Comparison of ENCODE assay signal across 8 mouse cellular contexts in genomic region chr4:141273296-141273695, GRCm38 (mm10). TPM values are rescaled to one million over a fixed set of nuclear protein-coding genes. Genes with fewer than 3 reads are reported as not detected.
DNase-seq lines count a peak whose midpoint lies in the region; ATAC-seq and TF ChIP-seq lines count a peak whose summit lies in the region.

No protein-coding gene starts in this region.

- WGBS in bone marrow, adult 2 months: 24% methylated on average over 12 of the region's 12 CpGs
- 18% methylated on average over 12 of the region's 12 CpGs for WGBS in embryonic facial prominence, embryonic 15.5 days
- WGBS in heart, embryonic 10.5 days: 18% methylated on average over 12 of the region's 12 CpGs
- WGBS in kidney, embryonic 15.5 days: 20% methylated on average over 12 of the region's 12 CpGs
- 21% methylated on average over 12 of the region's 12 CpGs for whole genome bisulfite sequencing in liver, embryonic 11.5 days
- WGBS in stomach, embryonic 14.5 days: 19% methylated on average over 12 of the region's 12 CpGs

- H3K36me3 ChIP-seq in embryonic facial prominence, embryonic 15.5 days: no peaks in the 10 kb centered on the region
- H3K36me3 ChIP-seq in heart, embryonic 10.5 days: no peaks in the 10 kb centered on the region
- H3K36me3 ChIP-seq in kidney, embryonic 15.5 days: no peaks in the 10 kb centered on the region
- H3K36me3 ChIP-seq in liver, embryonic 11.5 days (ENCODE audit: control insufficient read depth, insufficient read depth, low read length): no peaks in the 10 kb centered on the region
- no peaks in the 10 kb centered on the region for H3K36me3 ChIP-seq in myocyte (ENCODE audit: control insufficient read depth, insufficient read depth)
- H3K36me3 ChIP-seq in stomach, embryonic 14.5 days (ENCODE audit: control insufficient read depth, insufficient read depth, low read length): no peaks in the 10 kb centered on the region

- no peaks in the 10 kb centered on the region for H3K27me3 ChIP-seq in embryonic facial prominence, embryonic 15.5 days
- H3K27me3 ChIP-seq in heart, embryonic 10.5 days (ENCODE audit: insufficient read depth, poor library complexity, severe bottlenecking): peaks cover 16% of the 10 kb centered on the region; the same call in 1 of the 2 replicates
- no peaks in the 10 kb centered on the region for H3K27me3 ChIP-seq in kidney, embryonic 15.5 days
- H3K27me3 ChIP-seq in liver, embryonic 11.5 days (replicated peaks; ENCODE audit: control insufficient read depth, insufficient read depth, low read length): peaks cover 10% of the 10 kb centered on the region
- H3K27me3 ChIP-seq in myocyte (ENCODE audit: control insufficient read depth, insufficient read depth, insufficient read length): no peaks in the 10 kb centered on the region
- no peaks in the 10 kb centered on the region for H3K27me3 ChIP-seq in stomach, embryonic 14.5 days (ENCODE audit: control insufficient read depth, insufficient read depth, low read length)

- no peak for TF ChIP-seq POLR2A in bone marrow, adult 2 months (IDR thresholded peaks at IDR 0.05; ENCODE audit: borderline replicate concordance, control insufficient read depth, low read depth, low read length)
- TF ChIP-seq POLR2A in myocyte (IDR thresholded peaks at IDR 0.05; ENCODE audit: insufficient read length, low read depth): peak; percentile 91

- peak; percentile 94 for TF ChIP-seq CTCF in bone marrow, adult 2 months (IDR thresholded peaks at IDR 0.05; ENCODE audit: control insufficient read depth, insufficient read depth, low read length)

- peak overlapping the region; percentile 46 for H3K4me2 ChIP-seq in embryonic facial prominence, embryonic 15.5 days (replicated peaks)
- H3K4me2 ChIP-seq in kidney, embryonic 15.5 days: peak overlapping the region; percentile 58
- H3K4me2 ChIP-seq in liver, embryonic 11.5 days: peak overlapping the region; percentile 39
- H3K4me2 ChIP-seq in myocyte (ENCODE audit: low read depth): peak overlapping the region; percentile 96
- peak overlapping the region; percentile 36 for H3K4me2 ChIP-seq in stomach, embryonic 14.5 days (replicated peaks; ENCODE audit: low read depth, low read length)

- DNase-seq in A20 (ENCODE audit: low read depth, low spot score): peak; percentile 81
- DNase-seq in heart, embryonic 10.5 days (ENCODE audit: low spot score): peak; percentile 94
- peak; percentile 87 for DNase-seq in liver, embryonic 11.5 days (ENCODE audit: low spot score)

- peak overlapping the region; percentile 67 for H3K27ac ChIP-seq in bone marrow, adult 2 months (ENCODE audit: control insufficient read depth, insufficient read depth, low read depth, low read length, poor library complexity)
- H3K27ac ChIP-seq in embryonic facial prominence, embryonic 15.5 days (replicated peaks): peak overlapping the region; percentile 60; the same call in 1 of the 2 replicates
- H3K27ac ChIP-seq in heart, embryonic 10.5 days: peak overlapping the region; percentile 44; the same call in 1 of the 2 replicates
- 0 out of 2 replicates have a peak overlapping the region, but pooled peaks have one; percentile 34 for H3K27ac ChIP-seq in kidney, embryonic 15.5 days
- H3K27ac ChIP-seq in liver, embryonic 11.5 days (ENCODE audit: low read depth, low read length): no peak overlapping the region
- H3K27ac ChIP-seq in stomach, embryonic 14.5 days (ENCODE audit: low read length): no peak overlapping the region

- no peaks in the 10 kb centered on the region for H3K79me2 ChIP-seq in myocyte (ENCODE audit: control insufficient read depth, insufficient read depth)

- H3ac ChIP-seq in myocyte (ENCODE audit: control insufficient read depth, insufficient read length): peak overlapping the region; percentile 1

- peak; percentile 84 for ATAC-seq in embryonic facial prominence, embryonic 15.5 days (ENCODE audit: insufficient number of reproducible peaks, low FRiP score, low TSS enrichment, low read depth)
- ATAC-seq in kidney, embryonic 15.5 days (replicated peaks; ENCODE audit: low FRiP score): peak; percentile 57
- ATAC-seq in liver, embryonic 11.5 days (replicated peaks; ENCODE audit: low FRiP score): peak; percentile 69
- peak; percentile 69; the same call in 1 of the 2 replicates for ATAC-seq in stomach, embryonic 14.5 days (ENCODE audit: insufficient number of reproducible peaks, insufficient read depth, low FRiP score, low read depth)

- H3K9me3 ChIP-seq in embryonic facial prominence, embryonic 15.5 days (replicated peaks): no peaks in the 10 kb centered on the region
- no peaks in the 10 kb centered on the region for H3K9me3 ChIP-seq in heart, embryonic 10.5 days
- H3K9me3 ChIP-seq in kidney, embryonic 15.5 days (replicated peaks): no peaks in the 10 kb centered on the region
- H3K9me3 ChIP-seq in liver, embryonic 11.5 days (ENCODE audit: control insufficient read depth, low read length): no peaks in the 10 kb centered on the region
- no peaks in the 10 kb centered on the region for H3K9me3 ChIP-seq in stomach, embryonic 14.5 days (ENCODE audit: control insufficient read depth, low read depth, low read length)

- no peak overlapping the region for H3K9ac ChIP-seq in embryonic facial prominence, embryonic 15.5 days
- peak overlapping the region; percentile 37; the same call in 1 of the 2 replicates for H3K9ac ChIP-seq in kidney, embryonic 15.5 days
- H3K9ac ChIP-seq in liver, embryonic 11.5 days (ENCODE audit: low read depth, low read length): no peak overlapping the region
- H3K9ac ChIP-seq in stomach, embryonic 14.5 days (replicated peaks; ENCODE audit: low read depth, low read length): no peak overlapping the region

- H3K4me1 ChIP-seq in bone marrow, adult 2 months (ENCODE audit: control insufficient read depth, insufficient read depth, low read length): peaks cover 4% of the 10 kb centered on the region
- H3K4me1 ChIP-seq in embryonic facial prominence, embryonic 15.5 days: peaks cover 28% of the 10 kb centered on the region
- peaks cover 37% of the 10 kb centered on the region for H3K4me1 ChIP-seq in heart, embryonic 10.5 days
- H3K4me1 ChIP-seq in kidney, embryonic 15.5 days: peaks cover 45% of the 10 kb centered on the region
- peaks cover 7% of the 10 kb centered on the region for H3K4me1 ChIP-seq in liver, embryonic 11.5 days (replicated peaks; ENCODE audit: control insufficient read depth, insufficient read depth, low read length)
- peaks cover 23% of the 10 kb centered on the region for H3K4me1 ChIP-seq in stomach, embryonic 14.5 days (ENCODE audit: control insufficient read depth, insufficient read depth, low read length)

- peak overlapping the region; percentile 10 for H3K4me3 ChIP-seq in bone marrow, adult 2 months (replicated peaks; ENCODE audit: control insufficient read depth, low read depth, low read length)
- peak overlapping the region; percentile 18 for H3K4me3 ChIP-seq in embryonic facial prominence, embryonic 15.5 days (replicated peaks)
- peak overlapping the region; percentile 38 for H3K4me3 ChIP-seq in heart, embryonic 10.5 days
- peak overlapping the region; percentile 24 for H3K4me3 ChIP-seq in kidney, embryonic 15.5 days (replicated peaks)
- no peak overlapping the region for H3K4me3 ChIP-seq in liver, embryonic 11.5 days (ENCODE audit: low read depth, low read length)
- peak overlapping the region; percentile 17 for H3K4me3 ChIP-seq in myocyte
- H3K4me3 ChIP-seq in stomach, embryonic 14.5 days (ENCODE audit: low read depth, low read length): peak overlapping the region; percentile 2; the same call in 1 of the 2 replicates

TF ChIP-seq in myocyte, 11 proteins besides CTCF, POLR2A, EP300 and RAD21 (continues in another document):
- TF ChIP-seq CEBPB (IDR thresholded peaks at IDR 0.05; ENCODE audit: insufficient read depth, poor library complexity, severe bottlenecking) (no peak), MAX (IDR thresholded peaks at IDR 0.05; ENCODE audit: low read depth) (no peak), REST (IDR thresholded peaks at IDR 0.05; ENCODE audit: insufficient read depth, insufficient read length) (no peak), E2F4 (IDR thresholded peaks at IDR 0.05; ENCODE audit: insufficient read depth) (no peak), TCF12 (IDR thresholded peaks at IDR 0.05; ENCODE audit: insufficient read depth, poor library complexity, severe bottlenecking) (no peak), USF1 (IDR thresholded peaks at IDR 0.05; ENCODE audit: low read depth) (no peak)

RNA-seq across cellular contexts. Expression of gene Epha2, which starts 27.7 kb away (rescaled TPM):
- polyA plus RNA-seq in bone marrow, adult 2 months (2011; ENCODE audit: insufficient read depth, insufficient read length, low replicate concordance, missing spikeins): 5.7 and 14.2 TPM in 2 replicates
- 7.4 and 7.6 TPM in 2 replicates for polyA plus RNA-seq in embryonic facial prominence, embryonic 15.5 days (2015; fragmentation: Nextera tagmentation; extraction: Ambion mirVana)
- 5.2 and 6.3 TPM in 2 replicates for polyA plus RNA-seq in heart, embryonic 10.5 days (2016; fragmentation: Nextera tagmentation; extraction: Ambion mirVana)
- polyA plus RNA-seq in kidney, embryonic 15.5 days (2015; fragmentation: Nextera tagmentation; extraction: Ambion mirVana): 6.8 and 7.1 TPM in 2 replicates
- 2.5 and 2.9 TPM in 2 replicates for polyA plus RNA-seq in liver, embryonic 11.5 days (2014; fragmentation: Nextera tagmentation; extraction: Ambion mirVana)
- 46.8 TPM for polyA plus RNA-seq in myocyte (2012; fragmentation: generic; extraction: Trizol)
- polyA plus RNA-seq in stomach, embryonic 14.5 days (2014; fragmentation: Nextera tagmentation; extraction: Ambion mirVana): 2.8 and 3.4 TPM in 2 replicates

RNA-seq across cellular contexts. Expression of gene Arhgef19, which starts 34.0 kb away (rescaled TPM):
- polyA plus RNA-seq in bone marrow, adult 2 months (2011; ENCODE audit: insufficient read depth, insufficient read length, low replicate concordance, missing spikeins): 1.1 TPM in 1 of 2 replicates, not detected in the other
- polyA plus RNA-seq in embryonic facial prominence, embryonic 15.5 days (2015; fragmentation: Nextera tagmentation; extraction: Ambion mirVana): 25.6 and 27.7 TPM in 2 replicates
- 1.2 and 3.7 TPM in 2 replicates for polyA plus RNA-seq in heart, embryonic 10.5 days (2016; fragmentation: Nextera tagmentation; extraction: Ambion mirVana)
- 7.4 and 9.6 TPM in 2 replicates for polyA plus RNA-seq in kidney, embryonic 15.5 days (2015; fragmentation: Nextera tagmentation; extraction: Ambion mirVana)
- 2.3 and 2.5 TPM in 2 replicates for polyA plus RNA-seq in liver, embryonic 11.5 days (2014; fragmentation: Nextera tagmentation; extraction: Ambion mirVana)
- 28.6 TPM for polyA plus RNA-seq in myocyte (2012; fragmentation: generic; extraction: Trizol)
- polyA plus RNA-seq in stomach, embryonic 14.5 days (2014; fragmentation: Nextera tagmentation; extraction: Ambion mirVana): 23.0 and 26.4 TPM in 2 replicates

RNA-seq across cellular contexts. Expression of gene Rsg1, which starts 59.5 kb away (rescaled TPM):
- polyA plus RNA-seq in bone marrow, adult 2 months (2011; ENCODE audit: insufficient read depth, insufficient read length, low replicate concordance, missing spikeins): 2.1 TPM in 1 of 2 replicates, not detected in the other
- 6.8 and 8.1 TPM in 2 replicates for polyA plus RNA-seq in embryonic facial prominence, embryonic 15.5 days (2015; fragmentation: Nextera tagmentation; extraction: Ambion mirVana)
- 2.6 and 4.0 TPM in 2 replicates for polyA plus RNA-seq in heart, embryonic 10.5 days (2016; fragmentation: Nextera tagmentation; extraction: Ambion mirVana)
- polyA plus RNA-seq in kidney, embryonic 15.5 days (2015; fragmentation: Nextera tagmentation; extraction: Ambion mirVana): 5.9 and 6.8 TPM in 2 replicates
- polyA plus RNA-seq in liver, embryonic 11.5 days (2014; fragmentation: Nextera tagmentation; extraction: Ambion mirVana): 4.5 and 4.6 TPM in 2 replicates
- 0.78 TPM for polyA plus RNA-seq in myocyte (2012; fragmentation: generic; extraction: Trizol)
- 5.2 and 6.5 TPM in 2 replicates for polyA plus RNA-seq in stomach, embryonic 14.5 days (2014; fragmentation: Nextera tagmentation; extraction: Ambion mirVana)

Comparison
In these comparisons a context has a peak if more than half of its experiments do, and no peak if none do; other contexts are left out.
1. H3K27ac ChIP-seq: peak in bone marrow, adult 2 months (single experiment), embryonic facial prominence, embryonic 15.5 days (single experiment), heart, embryonic 10.5 days (single experiment) and kidney, embryonic 15.5 days (single experiment); none in liver, embryonic 11.5 days (single experiment) and stomach, embryonic 14.5 days (single experiment).
2. H3K4me2 ChIP-seq: peak in every context shown above with its lines; median percentile 96 in myocyte; 58 in kidney, embryonic 15.5 days; 46 in embryonic facial prominence, embryonic 15.5 days; 39 in liver, embryonic 11.5 days; 36 in stomach, embryonic 14.5 days.
3. Peak in every context shown above with its lines, with median percentiles within 50 percentile points of each other: DNase-seq and ATAC-seq.